Mouse (Mus musculus) inflammation-experienced regulatory T-cells, adult 6 months (primary cell): ENCODE results near the gene Ccdc160. TPM values are rescaled to one million over a fixed set of nuclear protein-coding genes. Genes with fewer than 3 reads are reported as not detected.

Source experiments
- ATAC-seq: one replicate; pipeline ENCODE4 v1.8.0; 2017
- polyA plus RNA-seq, 3 experiments: library from polyadenylated mRNA; unstranded; fragments of 100-300 nt; shearing (Covaris generic); gene quantifications; one replicate each; pipeline ENCODE4 v1.2.1; 2017

Ccdc160 gene
- polyA plus RNA-seq: not detected

DNA sequence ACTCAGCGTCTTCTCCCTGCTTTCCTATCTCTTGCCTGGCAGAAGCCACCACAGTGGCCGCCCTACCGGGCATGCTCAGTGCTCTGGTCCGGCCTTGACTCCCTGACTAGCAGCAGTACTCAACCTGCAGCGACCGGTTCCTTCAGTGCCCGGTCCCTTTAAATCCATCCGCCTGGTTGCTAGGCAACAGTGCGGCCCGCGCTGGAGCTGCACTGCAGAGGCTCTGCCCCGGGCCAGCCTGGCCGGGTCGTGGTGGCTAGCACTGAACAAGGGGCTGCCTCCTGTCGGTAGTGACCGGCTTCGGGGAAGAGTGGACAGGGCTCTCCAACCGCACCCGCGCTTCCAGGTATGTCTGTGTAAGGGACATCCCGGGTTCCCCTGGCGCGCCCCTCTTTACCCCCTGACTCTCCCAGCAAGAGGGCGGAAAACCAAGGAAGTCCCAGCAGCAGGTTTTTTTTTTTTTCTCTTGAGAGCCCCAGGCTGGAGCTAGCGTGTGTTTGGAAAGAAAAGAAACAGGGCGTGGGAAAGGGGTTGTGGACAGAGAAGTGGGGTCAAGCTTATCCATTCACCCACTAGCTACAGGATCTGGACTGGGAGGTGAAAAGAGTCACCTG is at the start of gene Ccdc160:
Ccdc160 (plus strand) TSS at position 221 of the 614 bp plus-strand sequence.
- ATAC-seq: no peak

DNA sequence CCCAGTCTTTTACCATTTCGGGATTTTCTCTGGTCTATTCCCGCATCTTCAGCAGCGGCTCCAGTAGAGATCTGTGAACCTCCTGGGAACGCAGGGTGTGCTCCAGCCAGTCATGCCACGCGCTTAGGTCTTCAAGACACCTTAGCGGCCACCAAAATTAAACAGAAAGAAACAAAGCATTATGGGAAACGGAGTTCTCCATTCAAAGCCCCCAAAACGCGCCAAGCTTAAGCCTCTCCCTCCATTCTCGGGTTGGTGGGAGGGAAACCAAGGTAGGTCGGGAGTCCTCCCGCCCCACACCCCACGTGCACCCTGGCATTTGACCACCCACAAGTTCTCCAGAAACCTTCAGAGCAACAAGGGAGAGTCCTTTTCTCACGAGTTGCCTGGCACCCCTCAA is 47.2 kb upstream of the Ccdc160 start:
- no peak for ATAC-seq

DNA sequence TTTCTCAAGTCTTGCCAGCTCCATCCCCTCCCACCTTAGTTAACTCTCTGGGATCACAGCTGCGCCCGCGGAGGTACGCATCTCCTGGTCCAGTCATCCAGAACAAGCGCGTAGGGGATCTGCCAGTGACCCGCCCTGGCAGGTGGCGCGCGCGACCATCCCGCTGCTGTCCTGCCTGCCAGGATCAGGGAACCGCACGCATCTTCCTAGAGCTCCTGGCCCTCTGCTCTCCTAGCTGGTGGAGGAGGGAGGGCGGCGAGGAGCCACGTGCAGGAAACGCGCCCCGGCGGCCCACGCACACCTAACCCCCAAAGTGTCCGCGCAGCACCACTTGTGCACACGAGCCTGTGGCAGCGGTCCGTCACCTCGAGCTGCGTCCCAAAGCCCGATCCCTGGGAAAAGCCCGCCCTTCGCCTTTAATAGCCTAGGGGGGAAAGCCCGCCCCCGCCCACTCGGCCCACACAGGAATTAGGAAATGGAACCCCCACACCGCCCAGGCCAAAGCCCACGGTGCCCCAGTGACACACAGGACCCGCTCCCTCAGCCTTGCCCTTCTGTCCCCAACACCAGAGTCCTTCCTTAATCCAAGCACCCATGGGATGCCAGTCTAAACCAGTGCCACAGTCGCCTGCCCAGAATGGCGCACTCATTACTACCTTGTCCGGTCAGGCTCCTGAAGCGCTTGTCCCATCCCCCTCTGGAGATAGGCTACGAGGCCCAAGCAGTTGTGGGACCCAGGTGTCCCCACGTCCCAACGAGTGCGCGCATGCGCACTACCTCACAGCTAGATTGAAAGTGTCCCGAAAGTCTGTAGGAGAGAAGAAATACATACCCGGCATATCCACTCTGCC is 46.6 kb upstream of the Ccdc160 start:
- peak; percentile 63 for ATAC-seq

DNA sequence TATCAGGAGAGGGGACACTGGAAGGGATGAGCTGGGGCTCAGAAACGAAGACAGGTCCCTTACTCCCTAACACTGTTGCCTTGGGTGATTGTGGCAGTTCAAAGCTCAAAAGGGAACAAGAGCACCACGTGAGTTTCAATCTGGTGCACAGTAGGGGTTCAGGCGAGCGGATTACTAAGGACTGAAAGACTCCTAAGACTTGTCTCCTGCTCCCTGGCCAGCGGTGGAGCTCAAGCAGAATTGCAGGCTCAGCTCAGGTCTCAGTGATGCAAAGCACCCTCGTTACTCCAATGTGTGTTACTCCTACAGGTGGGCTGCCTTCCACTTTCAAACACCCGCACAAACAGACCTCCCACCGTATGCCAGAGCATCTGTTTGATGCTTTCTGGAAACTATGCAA is 45.5 kb upstream of the Ccdc160 start:
- ATAC-seq: peak; percentile 22

DNA sequence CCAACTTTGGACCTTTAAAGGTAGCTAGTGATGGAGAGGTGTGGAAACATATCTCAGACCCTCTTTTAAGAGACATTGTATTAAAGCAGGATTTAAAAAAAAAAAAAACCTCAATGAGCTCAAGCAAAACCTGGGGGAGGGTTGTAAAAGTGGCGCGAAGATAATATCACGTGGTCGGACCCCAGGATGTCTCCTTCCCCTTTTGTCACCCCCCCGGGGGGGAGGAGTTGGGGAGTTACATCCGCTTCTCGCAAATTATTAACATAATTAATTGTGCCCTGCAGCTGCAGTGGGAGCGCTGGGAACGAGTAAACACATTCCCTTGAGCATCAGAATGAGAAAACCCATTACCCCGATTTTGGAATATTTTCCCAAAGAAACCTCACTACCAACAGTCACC is 45.1 kb upstream of the Ccdc160 start:
- peak; percentile 47 for ATAC-seq

DNA sequence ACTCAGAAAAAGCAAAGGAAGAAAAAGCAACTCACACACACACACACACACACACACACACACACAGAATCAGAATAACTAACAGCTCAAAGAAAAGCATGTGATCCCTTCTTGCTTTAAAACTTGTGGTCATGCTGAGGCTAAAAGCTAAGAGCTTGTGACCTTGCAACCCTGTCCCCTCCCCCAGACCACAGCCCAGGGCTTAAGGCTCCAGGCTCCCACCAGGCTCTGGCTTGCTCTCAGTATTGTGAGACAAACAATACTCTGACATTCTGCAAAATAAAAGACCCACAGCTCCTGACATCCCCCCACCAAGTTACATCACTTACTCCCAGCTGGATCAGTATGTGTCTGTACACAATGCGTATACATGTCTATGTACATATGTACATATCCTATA is 44.2 kb upstream of the Ccdc160 start:
- no peak for ATAC-seq

DNA sequence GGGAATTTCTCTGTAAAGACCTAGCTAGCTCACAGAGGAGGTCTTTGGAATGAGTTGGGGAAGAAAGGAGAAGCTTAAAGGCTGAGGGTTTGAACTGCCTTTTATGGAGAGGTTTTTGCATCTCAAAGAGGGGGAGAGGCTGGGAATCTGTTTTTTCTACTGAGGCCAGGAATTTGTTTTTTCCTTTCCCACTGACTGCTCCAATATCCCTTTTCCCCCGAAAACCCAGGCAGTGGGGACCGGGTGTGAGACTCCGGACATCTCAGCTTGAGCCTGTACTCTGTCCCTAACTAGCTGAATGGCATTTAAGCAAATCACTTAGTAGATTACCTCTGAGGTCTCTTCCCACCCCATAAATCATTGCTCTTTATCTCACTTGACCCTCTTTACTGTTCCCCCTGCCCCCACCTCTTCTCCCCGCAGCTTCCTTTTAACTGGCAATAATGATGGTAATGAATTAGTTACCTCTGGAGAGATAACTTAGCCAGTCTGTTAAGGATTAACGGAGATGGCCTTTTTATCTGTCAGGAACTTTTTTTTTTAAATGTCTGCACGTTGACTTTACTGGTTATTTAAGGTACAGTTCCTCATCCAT is 37.4 kb upstream of the Ccdc160 start:
- no peak for ATAC-seq

DNA sequence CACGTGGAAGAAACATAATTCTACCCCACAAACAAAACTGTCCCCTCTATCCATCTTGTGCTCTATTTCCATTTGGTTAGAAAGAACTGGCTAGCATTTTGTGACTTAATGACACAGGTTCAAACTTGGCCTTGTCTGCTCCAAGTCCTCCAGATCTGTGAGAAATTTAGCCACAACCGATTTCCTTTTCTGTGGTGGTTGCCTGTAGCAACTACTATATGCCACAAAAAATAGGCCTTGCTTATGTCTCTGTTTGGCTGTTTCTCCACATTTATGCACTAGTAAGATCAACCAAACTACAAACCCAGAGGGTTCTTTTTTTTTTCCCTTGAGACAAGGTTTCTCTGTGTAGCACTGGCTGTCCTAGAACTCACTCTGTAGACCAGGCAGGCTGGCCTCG is 33.8 kb upstream of the Ccdc160 start:
- ATAC-seq: peak; percentile 60

DNA sequence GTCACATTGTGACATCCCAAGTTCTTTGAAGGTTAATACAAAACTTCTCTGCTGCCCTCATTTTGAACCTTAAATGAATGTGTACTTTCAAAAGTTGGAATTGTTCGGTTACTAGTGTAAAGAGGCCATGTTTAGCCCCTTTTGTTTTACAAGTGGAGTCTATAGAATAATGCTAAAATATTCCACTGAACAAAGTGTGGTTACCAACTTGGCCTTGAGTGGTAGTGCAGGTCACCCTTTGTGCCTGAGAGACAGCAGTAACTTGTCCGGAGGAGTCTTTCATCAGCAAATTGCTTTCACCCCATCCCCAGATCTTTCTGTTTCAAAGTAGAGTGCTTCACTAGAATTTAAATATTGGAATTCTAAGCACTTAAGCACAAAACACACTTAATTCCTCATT is 31.8 kb upstream of the Ccdc160 start:
- ATAC-seq: no peak

DNA sequence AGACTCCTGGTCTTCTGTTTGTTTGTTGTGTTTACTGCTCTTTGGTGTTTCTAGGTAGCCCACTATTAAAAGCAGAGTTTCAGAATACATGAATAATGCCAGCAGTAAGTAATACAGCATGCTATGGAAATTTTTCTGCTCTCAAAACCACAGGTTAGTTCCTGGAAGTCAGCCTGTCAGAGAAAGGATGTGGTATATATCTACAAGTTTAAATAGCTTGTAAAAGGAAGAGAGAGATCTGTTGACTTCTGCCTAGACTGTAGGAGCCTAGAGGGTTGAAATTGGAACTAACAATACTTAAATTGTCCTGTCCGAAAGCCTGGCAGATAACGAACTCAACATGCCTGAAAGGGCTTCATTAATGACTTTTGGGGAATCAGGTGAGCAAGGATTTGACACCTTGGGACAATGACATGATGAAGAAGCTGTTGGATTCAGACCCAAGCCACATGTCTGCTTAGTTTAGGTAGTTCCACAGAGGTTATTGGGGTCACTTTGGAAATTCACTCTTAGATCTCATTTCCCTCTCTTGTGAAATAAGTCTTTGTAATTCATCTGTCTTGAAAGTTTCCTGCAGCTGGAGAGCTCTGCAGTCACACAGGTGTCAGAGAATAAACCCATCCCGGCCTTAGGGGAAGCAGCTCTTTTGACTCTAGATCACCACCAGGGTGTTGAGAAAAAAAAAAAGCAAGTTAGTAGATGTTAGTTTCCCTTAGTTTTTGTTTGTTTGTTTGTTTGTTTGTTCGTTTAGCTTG is 30.6 kb upstream of the Ccdc160 start:
- peak; percentile 86 for ATAC-seq

DNA sequence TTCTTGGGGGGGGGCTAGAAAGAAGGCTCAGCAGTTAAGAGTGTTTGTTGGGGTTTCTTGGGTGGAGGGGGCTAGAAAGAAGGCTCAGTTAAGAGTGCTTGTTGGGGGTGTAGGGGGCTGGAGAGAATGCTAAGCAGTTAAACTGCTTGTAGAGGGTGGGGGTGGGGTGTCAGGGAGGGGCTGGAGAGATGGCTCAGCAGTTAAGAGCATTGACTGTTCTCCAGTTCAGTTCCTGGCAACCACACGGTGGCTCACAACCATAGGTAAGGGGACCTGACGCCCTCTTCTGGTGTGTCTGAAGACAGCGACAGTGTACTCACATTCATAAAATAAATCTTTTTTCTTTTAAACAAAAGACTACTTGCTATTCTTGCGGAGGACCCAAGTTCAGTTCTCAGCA is 28.8 kb upstream of the Ccdc160 start:
- no peak for ATAC-seq

DNA sequence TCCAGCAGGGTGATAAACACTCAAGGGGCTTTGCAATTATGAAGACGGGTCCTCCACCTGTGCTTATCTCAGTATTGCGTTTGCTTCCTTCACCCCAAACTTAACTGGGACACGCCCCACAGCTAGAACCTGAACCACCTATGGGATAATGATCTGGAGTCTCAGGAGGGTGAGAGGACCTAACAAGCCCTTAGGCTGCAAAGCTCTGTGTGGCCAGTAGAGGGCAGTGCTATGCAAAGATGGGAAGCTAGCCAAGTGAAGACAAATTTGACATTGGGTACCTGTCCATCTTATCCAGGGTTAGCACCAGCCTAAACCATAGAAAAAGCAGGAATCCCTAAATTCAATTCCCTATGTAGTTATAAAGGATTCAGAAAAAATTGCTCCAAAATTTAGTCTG is 15.0 kb upstream of the Ccdc160 start:
- ATAC-seq: peak; percentile 60

DNA sequence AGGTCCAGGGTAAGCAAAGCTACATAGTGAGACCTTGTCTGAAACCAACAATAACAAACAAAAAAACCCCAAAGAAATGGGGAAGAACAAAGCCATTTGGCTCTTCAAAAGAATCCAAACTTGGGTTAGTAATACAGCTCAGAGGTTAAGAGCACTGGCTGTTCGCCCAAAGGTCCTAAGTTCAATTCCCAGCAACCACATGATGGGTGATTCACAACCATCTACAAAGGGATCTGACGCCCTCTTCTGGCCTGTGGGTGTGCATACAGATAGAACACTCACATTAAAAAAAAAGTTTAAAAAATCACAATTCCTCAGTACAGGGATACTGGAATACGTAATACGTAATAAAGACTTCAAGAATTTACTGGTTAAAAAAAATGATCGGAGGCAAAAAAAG is 13.3 kb upstream of the Ccdc160 start:
- no peak for ATAC-seq

DNA sequence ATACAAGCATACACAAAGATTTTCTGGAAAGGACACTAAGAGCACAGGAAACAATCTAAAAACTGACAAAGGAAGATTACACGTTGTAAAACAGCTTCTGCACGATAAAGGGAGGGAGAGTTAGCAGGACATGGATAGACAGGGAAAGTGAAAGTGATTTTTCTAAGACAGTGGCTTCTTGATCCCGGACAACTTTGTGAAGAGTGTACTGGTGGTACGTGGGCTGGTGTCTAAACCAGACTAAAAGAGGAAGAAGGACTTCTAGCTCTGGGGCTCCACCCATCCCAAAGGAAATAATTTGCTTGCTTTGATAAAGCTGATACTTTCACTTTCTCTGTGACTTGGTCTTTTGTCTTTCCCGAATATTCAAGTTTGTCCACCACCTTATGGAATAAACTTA is 7.1 kb upstream of the Ccdc160 start:
- peak; percentile 52 for ATAC-seq

DNA sequence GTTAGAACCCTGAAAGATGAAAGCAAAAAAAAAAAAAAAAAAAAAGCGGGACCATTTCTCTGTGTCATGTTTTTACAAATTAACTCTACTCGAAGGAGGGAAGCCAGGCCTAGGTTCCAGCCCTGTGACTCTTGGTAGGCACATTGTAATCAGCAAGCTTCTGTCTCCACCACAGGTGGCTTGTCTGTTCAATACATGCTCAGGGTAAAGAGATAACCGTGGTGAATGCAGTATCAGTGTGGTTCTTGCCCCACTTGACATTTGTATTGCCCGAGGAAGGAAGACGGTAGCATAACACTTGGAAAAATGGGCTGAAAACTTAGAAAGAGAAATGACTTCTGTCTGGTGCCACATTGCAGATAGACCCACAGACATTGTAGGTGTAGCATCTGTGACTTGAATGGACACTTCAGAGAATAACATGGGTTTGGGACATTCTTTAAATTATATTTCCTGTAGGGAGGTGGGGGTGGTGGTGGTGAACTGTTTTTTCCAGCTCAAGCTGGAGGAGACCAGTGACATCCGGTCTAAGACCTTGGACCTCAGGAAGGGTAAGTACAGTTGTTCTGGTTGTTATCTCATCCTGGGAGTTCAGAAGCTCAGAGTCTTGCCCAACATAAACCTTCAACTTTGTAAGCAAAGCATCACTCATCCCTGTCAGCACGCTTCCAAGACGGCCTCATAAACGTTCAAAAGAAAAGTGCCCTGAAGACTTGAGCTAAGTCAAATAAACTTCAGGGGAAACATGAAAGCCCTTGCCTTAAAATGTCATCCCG is 1.1 kb downstream of the Ccdc160 start:
- ATAC-seq: no peak

DNA sequence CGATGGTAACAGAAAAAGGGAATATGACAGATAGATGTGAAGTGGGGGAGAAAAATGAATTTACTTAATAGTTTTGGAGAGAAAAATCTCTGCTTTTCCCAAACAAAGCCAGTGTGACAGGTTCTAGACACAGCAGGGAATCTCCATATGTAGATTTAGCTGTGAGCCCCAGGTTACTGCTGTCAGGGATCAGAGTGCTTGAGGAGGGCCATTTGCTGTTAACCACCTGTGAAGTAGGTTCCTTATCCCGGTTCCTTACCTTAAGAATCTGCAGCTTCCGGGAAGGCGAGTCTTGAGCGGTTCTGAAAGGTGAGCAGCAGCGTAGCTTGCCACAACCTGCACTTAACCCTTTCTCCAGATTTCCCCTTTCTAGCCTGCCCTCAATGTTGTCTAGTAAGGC is 1.9 kb downstream of the Ccdc160 start:
- ATAC-seq: no peak

DNA sequence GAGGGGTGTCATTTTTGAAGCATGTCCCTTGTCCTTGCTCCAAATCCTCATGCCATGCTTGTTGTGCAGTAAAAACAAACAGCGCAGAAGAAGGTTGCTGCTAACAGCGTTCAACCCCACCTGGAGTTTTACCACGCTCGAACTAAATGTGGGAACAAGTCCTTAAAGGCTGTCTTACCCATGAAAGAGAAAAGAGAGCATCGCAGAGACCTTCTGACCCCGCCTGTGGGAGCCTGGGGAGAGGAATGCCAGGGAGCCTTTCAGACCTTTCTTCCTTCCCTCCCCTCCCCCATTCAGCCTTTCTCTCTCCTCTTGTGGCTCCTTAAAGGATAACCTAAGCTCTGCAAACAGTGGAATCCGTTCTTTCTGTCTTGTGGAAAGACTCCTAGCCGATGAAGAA is 4.8 kb downstream of the Ccdc160 start:
- no peak for ATAC-seq

DNA sequence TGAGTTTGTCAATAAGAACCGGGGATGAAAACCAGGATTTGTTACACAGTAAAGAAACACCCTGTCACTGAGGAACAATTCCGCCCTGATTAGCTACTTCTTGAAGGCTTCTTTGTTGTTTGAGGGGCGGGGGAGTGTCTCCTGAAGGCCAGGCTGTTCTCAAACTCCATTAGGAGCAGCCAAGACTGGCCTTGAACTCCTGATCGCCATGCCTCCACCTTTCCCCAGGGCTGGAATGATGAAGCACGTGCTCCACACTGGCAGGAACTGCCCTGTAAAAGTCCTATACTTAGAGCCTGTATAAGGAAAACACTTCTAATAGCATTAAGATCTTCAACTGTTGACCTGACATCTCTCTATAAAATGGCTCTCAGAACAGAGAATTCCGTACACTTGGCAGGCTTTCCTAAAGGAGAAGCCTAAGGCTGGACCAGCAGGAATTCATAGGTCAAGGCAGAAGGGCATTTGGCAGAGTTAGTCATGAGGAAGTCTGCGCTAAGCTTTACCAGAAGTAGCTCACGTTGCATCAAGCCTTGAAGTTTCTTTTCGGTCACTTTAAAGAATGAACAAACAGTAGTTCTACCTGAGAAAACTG is 6.1 kb downstream of the Ccdc160 start:
- no peak for ATAC-seq

DNA sequence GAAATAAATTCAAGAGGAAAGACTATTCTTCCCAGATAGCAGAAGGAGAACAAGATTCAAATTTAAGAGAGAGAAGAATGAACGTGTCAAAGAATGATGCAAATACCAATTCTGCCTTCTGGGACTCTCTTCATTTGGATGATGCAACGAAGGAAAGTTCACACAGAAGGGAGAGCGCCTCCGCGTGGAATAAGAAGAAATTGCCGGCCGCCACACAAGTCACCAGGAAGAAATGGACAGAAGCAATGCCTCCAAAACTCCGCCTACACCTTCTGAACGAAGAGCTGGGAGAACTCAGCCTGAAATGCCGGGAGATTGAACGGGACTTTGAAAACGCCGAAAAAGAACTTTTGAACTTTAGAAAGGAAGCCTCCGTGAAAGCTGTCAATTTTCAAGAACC is 7.3 kb downstream of the Ccdc160 start:
- ATAC-seq: no peak

DNA sequence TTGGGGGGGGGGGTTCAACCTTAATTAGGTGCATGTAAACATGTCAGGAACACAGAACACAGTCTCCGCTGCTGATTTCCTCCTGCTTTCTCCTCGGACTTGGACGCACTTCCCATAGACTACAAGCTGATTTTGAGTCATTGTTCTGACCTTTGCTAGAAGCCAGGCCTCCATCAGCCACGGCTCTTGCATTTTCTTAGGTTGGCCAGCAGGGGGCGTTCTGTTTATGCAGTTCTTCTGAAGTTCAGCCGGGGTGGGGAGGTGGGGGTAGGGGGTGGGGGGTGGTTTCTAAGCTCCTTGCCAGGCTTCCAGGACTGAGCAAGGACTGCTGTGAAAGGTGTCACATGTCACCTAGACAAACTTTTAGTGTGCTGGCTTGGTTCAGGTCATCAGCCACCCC is 8.6 kb downstream of the Ccdc160 start:
- no peak for ATAC-seq

DNA sequence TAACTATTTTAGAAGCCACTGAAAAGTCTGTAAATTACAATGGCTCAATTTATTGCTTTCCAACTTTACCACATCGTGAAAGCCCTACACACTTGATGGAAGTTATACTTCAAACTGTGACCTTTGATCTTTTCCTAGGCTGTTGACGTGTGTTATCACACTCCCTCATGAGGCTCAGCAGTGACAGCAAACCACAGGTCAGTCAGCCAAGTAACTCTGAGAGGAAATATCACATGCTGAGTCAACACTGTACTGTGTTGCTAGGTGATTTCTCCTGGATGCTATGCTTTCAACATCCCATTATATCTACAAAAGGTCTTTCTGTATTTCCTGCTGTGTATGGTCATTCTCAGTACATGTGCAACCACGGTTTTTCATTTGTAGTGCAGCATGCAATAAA is 28.3 kb downstream of the Ccdc160 start:
- ATAC-seq: no peak
